Mouse (Mus musculus) kidney, embryonic 16.5 days (tissue): ENCODE results near the gene Mier1. TPM values are rescaled to one million over a fixed set of nuclear protein-coding genes. Genes with fewer than 3 reads are reported as not detected.
"Not testable (repeated sequence)": the region's sequence is repeated elsewhere in the genome, so short reads cannot be mapped to it uniquely, and the experiment has no call there.

Source experiments
- ATAC-seq: fragments of 200-750 bp; cut with Nextera tagmentation; 2 replicates; pipeline ENCODE4 v1.8.0; 2017; ENCODE audit warnings: moderate TSS enrichment; ENCODE audit not compliant: low FRiP score, low TSS enrichment
- H3K27ac ChIP-seq: fragments of 300-500 bp; sonication (generic); 2 replicates; pipeline ENCODE4 v1.5.1; 2014; ENCODE audit warnings: low read length
- H3K27me3 ChIP-seq: fragments of 300-500 bp; sonication (generic); 2 replicates; pipeline ENCODE4 v1.6.1; 2014; ENCODE audit warnings: low read length, control low read depth, mixed read lengths; ENCODE audit not compliant: insufficient read depth
- H3K36me3 ChIP-seq: fragments of 300-500 bp; sonication (generic); 2 replicates; pipeline ENCODE4 v1.6.1; 2014; ENCODE audit warnings: low read length, control low read depth, mixed read lengths; ENCODE audit not compliant: insufficient read depth
- H3K4me1 ChIP-seq: fragments of 300-500 bp; sonication (generic); 2 replicates; pipeline ENCODE4 v1.6.1; 2014; ENCODE audit warnings: low read length, control low read depth, mixed read lengths; ENCODE audit not compliant: insufficient read depth
- H3K4me2 ChIP-seq: fragments of 300-500 bp; sonication (generic); replicated peaks from 2 replicates; pipeline ENCODE4 v1.6.1; 2014; ENCODE audit warnings: low read depth, low read length
- H3K4me3 ChIP-seq: fragments of 300-500 bp; sonication (generic); 2 replicates; pipeline ENCODE4 v1.5.1; 2014; ENCODE audit warnings: mild to moderate bottlenecking, low read length
- H3K9ac ChIP-seq: fragments of 300-500 bp; sonication (generic); replicated peaks from 2 replicates; pipeline ENCODE4 v1.6.1; 2014; ENCODE audit warnings: low read length
- H3K9me3 ChIP-seq: fragments of 300-500 bp; sonication (generic); 2 replicates; pipeline ENCODE4 v1.6.1; 2016; ENCODE audit warnings: low read length, control low read depth
- WGBS: fragments of 180-500 bp; shearing (Covaris S2); extraction: QIAGEN DNeasy Blood & Tissue Kit; methylation state at CpG from one replicate; pipeline ENCODE4 v1.1.7; 2014; 5-methylcytosine and 5-hydroxymethylcytosine counted together
- polyA plus RNA-seq: library from polyadenylated mRNA; unstranded; fragments of >200 nt; fragmentation: Nextera tagmentation; extraction: Ambion mirVana; gene quantifications from 2 replicates; pipeline ENCODE4 v1.2.1, GENCODE M21; 2015

Gene Mier1
- polyA plus RNA-seq, 1 experiment from 2014 or later, result 37.1 TPM

- ATAC-seq, result no peak
- 37% methylated on average over 5 of the region's 5 CpGs for WGBS
- no peaks in the 10 kb centered on the region for H3K27me3 ChIP-seq
- no peaks in the 10 kb centered on the region for H3K9me3 ChIP-seq
- H3K4me3 ChIP-seq, result no peak overlapping the region
- H3K36me3 ChIP-seq, result peaks cover 36% of the 10 kb centered on the region
- no peak overlapping the region for H3K9ac ChIP-seq
- H3K27ac ChIP-seq, result no peak overlapping the region
- no peaks in the 10 kb centered on the region for H3K4me1 ChIP-seq
- no peak overlapping the region for H3K4me2 ChIP-seq
Measured at GRCm38 (mm10) chr4:103146339-103146738, 32.1 kb downstream of the Mier1 start.

- Histone ChIP-seq H3K36me3 (peaks cover 46% of the 10 kb centered on the region), H3K9ac (no peak overlapping the region), H3K4me3 (no peak overlapping the region), H3K4me2 (no peak overlapping the region), H3K27me3 (no peaks in the 10 kb centered on the region), H3K4me1 (no peaks in the 10 kb centered on the region), H3K27ac (no peak overlapping the region), H3K9me3 (no peaks in the 10 kb centered on the region)
- 84% methylated on average over 5 of the region's 5 CpGs for WGBS
- ATAC-seq, result no peak
Measured at GRCm38 (mm10) chr4:103151946-103152345, 37.8 kb downstream of the Mier1 start.

GRCm38 (mm10) chr4:103158781-103159180, 44.6 kb downstream of the Mier1 start:
- no peak overlapping the region for H3K4me3 ChIP-seq
- H3K4me2 ChIP-seq, result no peak overlapping the region
- no peak for ATAC-seq
- no peak overlapping the region for H3K9ac ChIP-seq
- no peak overlapping the region for H3K27ac ChIP-seq
- H3K36me3 ChIP-seq, result peaks cover 36% of the 10 kb centered on the region
- H3K27me3 ChIP-seq, result no peaks in the 10 kb centered on the region
- H3K9me3 ChIP-seq, result no peaks in the 10 kb centered on the region
- WGBS, result 92% methylated on average over 4 of the region's 4 CpGs
- no peaks in the 10 kb centered on the region for H3K4me1 ChIP-seq

GRCm38 (mm10) chr4:103166198-103166597, 52.0 kb downstream of the Mier1 start:
- not testable (repeated sequence) for H3K4me1 ChIP-seq, H3K4me2 ChIP-seq, H3K27me3 ChIP-seq, H3K9ac ChIP-seq, ATAC-seq, H3K9me3 ChIP-seq, H3K27ac ChIP-seq, H3K4me3 ChIP-seq
- WGBS, result 83% methylated on average over 1 of the region's 1 CpGs
- peaks cover 22% of the 10 kb centered on the region for H3K36me3 ChIP-seq

GRCm38 (mm10) chr4:103171256-103171655, 57.1 kb downstream of the Mier1 start:
- no peaks in the 10 kb centered on the region for H3K27me3 ChIP-seq
- H3K4me2 ChIP-seq, result no peak overlapping the region
- H3K4me1 ChIP-seq, result no peaks in the 10 kb centered on the region
- 94% methylated on average over 3 of the region's 3 CpGs for WGBS
- peaks cover 6% of the 10 kb centered on the region for H3K9me3 ChIP-seq
- no peak for ATAC-seq
- no peak overlapping the region for H3K4me3 ChIP-seq
- no peak overlapping the region for H3K27ac ChIP-seq
- no peak overlapping the region for H3K9ac ChIP-seq
- H3K36me3 ChIP-seq, result peaks cover 16% of the 10 kb centered on the region; the same call in 1 of the 2 replicates

- WGBS, result 35% methylated on average over 6 of the region's 6 CpGs
- peaks cover 20% of the 10 kb centered on the region; the same call in 1 of the 2 replicates for H3K36me3 ChIP-seq
- no peaks in the 10 kb centered on the region for H3K27me3 ChIP-seq
- peaks cover 4% of the 10 kb centered on the region for H3K9me3 ChIP-seq
- H3K4me1 ChIP-seq, result peaks cover 5% of the 10 kb centered on the region; the same call in 1 of the 2 replicates
- no peak overlapping the region for H3K27ac ChIP-seq
- ATAC-seq, result peak; percentile 80; the same call in 1 of the 2 replicates
- no peak overlapping the region for H3K4me3 ChIP-seq
- no peak overlapping the region for H3K4me2 ChIP-seq
- H3K9ac ChIP-seq, result no peak overlapping the region
Measured at GRCm38 (mm10) chr4:103173507-103173906, 59.3 kb downstream of the Mier1 start.

GRCm38 (mm10) chr4:103174001-103174400, 59.8 kb downstream of the Mier1 start:
- ATAC-seq, result 0 out of 2 replicates have a peak, but pooled peaks have one; percentile 43
- peaks cover 20% of the 10 kb centered on the region; the same call in 1 of the 2 replicates for H3K36me3 ChIP-seq
- no peaks in the 10 kb centered on the region for H3K27me3 ChIP-seq
- H3K27ac ChIP-seq, result no peak overlapping the region
- H3K4me2 ChIP-seq, result no peak overlapping the region
- 87% methylated on average over 7 of the region's 7 CpGs for WGBS
- no peak overlapping the region for H3K9ac ChIP-seq
- H3K9me3 ChIP-seq, result no peaks in the 10 kb centered on the region
- H3K4me1 ChIP-seq, result peaks cover 9% of the 10 kb centered on the region; the same call in 1 of the 2 replicates
- H3K4me3 ChIP-seq, result no peak overlapping the region

- Histone ChIP-seq H3K9me3 (no peaks in the 10 kb centered on the region), H3K27me3 (no peaks in the 10 kb centered on the region), H3K4me2 (no peak overlapping the region), H3K4me1 (peaks cover 11% of the 10 kb centered on the region; the same call in 1 of the 2 replicates), H3K4me3 (no peak overlapping the region), H3K9ac (no peak overlapping the region), H3K36me3 (peaks cover 10% of the 10 kb centered on the region; the same call in 1 of the 2 replicates), H3K27ac (no peak overlapping the region)
- WGBS, result 64% methylated on average over 1 of the region's 1 CpGs
- no peak for ATAC-seq
Measured at GRCm38 (mm10) chr4:103177681-103178080, 63.5 kb downstream of the Mier1 start.

GRCm38 (mm10) chr4:103178635-103179318, 64.6 kb downstream of the Mier1 start:
- H3K36me3 ChIP-seq, result peaks cover 17% of the 10 kb centered on the region; the same call in 1 of the 2 replicates
- no peak overlapping the region for H3K4me3 ChIP-seq
- 69% methylated on average over 7 of the region's 7 CpGs for WGBS
- ATAC-seq, result no peak; the same call in 1 of the 2 replicates
- peaks cover 11% of the 10 kb centered on the region; the same call in 1 of the 2 replicates for H3K4me1 ChIP-seq
- H3K9ac ChIP-seq, result no peak overlapping the region
- no peak overlapping the region for H3K4me2 ChIP-seq
- 0 out of 2 replicates have a peak overlapping the region, but pooled peaks have one; percentile 15 for H3K27ac ChIP-seq
- H3K9me3 ChIP-seq, result no peaks in the 10 kb centered on the region
- H3K27me3 ChIP-seq, result no peaks in the 10 kb centered on the region

GRCm38 (mm10) chr4:103179581-103179980, 65.4 kb downstream of the Mier1 start:
- Histone ChIP-seq H3K4me2 (no peak overlapping the region), H3K4me3 (no peak overlapping the region), H3K36me3 (peaks cover 15% of the 10 kb centered on the region; the same call in 1 of the 2 replicates), H3K4me1 (peaks cover 11% of the 10 kb centered on the region; the same call in 1 of the 2 replicates), H3K27ac (no peak overlapping the region), H3K27me3 (no peaks in the 10 kb centered on the region), H3K9ac (no peak overlapping the region), H3K9me3 (no peaks in the 10 kb centered on the region)
- no peak for ATAC-seq
- 77% methylated on average over 3 of the region's 3 CpGs for WGBS
